Mouse (Mus musculus) limb, embryonic 14.5 days (tissue): ENCODE data around the gene Impg2. TPM values are rescaled to one million over a fixed set of nuclear protein-coding genes. Genes with fewer than 3 reads are reported as not detected.

Experiments
- ATAC-seq: fragments of 200-750 bp; cut with Nextera tagmentation; 2 replicates; pipeline ENCODE4 v1.8.0; 2017; ENCODE audit warnings: low read depth, moderate number of reproducible peaks, moderate TSS enrichment; ENCODE audit not compliant: low FRiP score
- DNase-seq: peaks from one replicate; pipeline ENCODE4 v3.0.0-alpha.2; 2015; ENCODE audit warnings: low spot score
- H3K27ac ChIP-seq: fragments of 300-500 bp; sonication (generic); replicated peaks from 2 replicates; pipeline ENCODE4 v1.5.1; 2014; ENCODE audit warnings: low read depth, mild to moderate bottlenecking, low read length, moderate library complexity, mixed read lengths
- H3K27me3 ChIP-seq: fragments of 300-500 bp; sonication (generic); 2 replicates; pipeline ENCODE4 v1.6.1; 2014; ENCODE audit warnings: low read length, mixed read lengths; ENCODE audit not compliant: control insufficient read depth, insufficient read depth
- H3K36me3 ChIP-seq: fragments of 300-500 bp; sonication (generic); 2 replicates; pipeline ENCODE4 v1.6.1; 2014; ENCODE audit warnings: mild to moderate bottlenecking, low read length, moderate library complexity, mixed read lengths; ENCODE audit not compliant: control insufficient read depth, insufficient read depth
- H3K4me1 ChIP-seq: fragments of 300-500 bp; sonication (generic); 2 replicates; pipeline ENCODE4 v1.6.1; 2014; ENCODE audit warnings: antibody characterized with exemption, low read length, mixed read lengths; ENCODE audit not compliant: control insufficient read depth, insufficient read depth
- H3K4me2 ChIP-seq: fragments of 300-500 bp; sonication (generic); replicated peaks from 2 replicates; pipeline ENCODE4 v1.6.1; 2014; ENCODE audit warnings: low read depth, mild to moderate bottlenecking, low read length, moderate library complexity; ENCODE audit not compliant: severe bottlenecking
- H3K4me3 ChIP-seq: fragments of 300-500 bp; sonication (generic); replicated peaks from 2 replicates; pipeline ENCODE4 v1.5.1; 2014; ENCODE audit warnings: low read length
- H3K9ac ChIP-seq: fragments of 300-500 bp; sonication (generic); 2 replicates; pipeline ENCODE4 v1.6.1; 2014; ENCODE audit warnings: mild to moderate bottlenecking, low read depth, low read length, moderate library complexity; ENCODE audit not compliant: severe bottlenecking
- H3K9me3 ChIP-seq: fragments of 300-500 bp; sonication (generic); 2 replicates; pipeline ENCODE4 v1.6.1; 2016; ENCODE audit warnings: low read length; ENCODE audit not compliant: control insufficient read depth
- POLR2A ChIP-seq: fragments of 200-500 bp; IDR thresholded peaks from 2 replicates; pipeline ENCODE4 v1.8.0; 2012; ENCODE audit warnings: inconsistent platforms, mild to moderate bottlenecking, moderate library complexity, borderline replicate concordance; ENCODE audit not compliant: insufficient read depth, insufficient read length; ENCODE audit errors: extremely low read depth
- WGBS: fragments of 180-500 bp; shearing (Covaris S2); extraction: QIAGEN DNeasy Blood & Tissue Kit; methylation state at CpG from one replicate; pipeline ENCODE4 v1.1.7; 2014; 5-methylcytosine and 5-hydroxymethylcytosine counted together
- polyA plus RNA-seq, 2 experiments: library from polyadenylated mRNA; depleted of rRNA in 1 of 2; stranded (reverse) in 1 of 2; unstranded in 1 of 2; fragments of >200 nt; fragmentation: Nextera tagmentation in 1 of 2; extraction: Ambion mirVana in 1 of 2; gene quantifications; 2 replicates each; pipeline versions ENCODE4 v1.2.1 to v1.2.3; 2012 to 2014

Gene Impg2
- polyA plus RNA-seq, 2 experiments: 0.14 to 0.79 TPM

DNA sequence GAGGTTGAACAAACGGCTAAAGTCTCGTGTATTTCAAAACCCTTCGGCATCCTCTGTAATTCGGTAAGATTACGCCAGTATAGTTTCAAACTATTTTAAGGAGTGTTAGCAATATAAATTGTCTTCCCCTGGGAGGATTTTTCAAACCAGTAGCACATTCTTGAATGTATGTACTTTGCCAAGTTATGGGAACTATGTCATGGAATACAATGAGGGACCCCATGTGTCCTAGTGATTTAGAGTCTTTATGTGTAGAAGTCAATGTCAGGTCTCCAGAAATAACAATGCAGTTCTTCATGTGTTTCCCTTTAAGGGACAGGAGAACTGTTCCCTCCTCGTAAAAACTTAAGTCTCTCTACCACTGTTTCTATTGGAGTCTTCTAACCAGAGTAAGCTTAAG lies 94.1 kb downstream of the Impg2 start:
- ATAC-seq (peak; percentile 62; the same call in 1 of the 2 replicates), DNase-seq (peak; percentile 49)
- H3K4me1 ChIP-seq: peaks cover 12% of the 10 kb centered on the region
- no peak overlapping the region for H3K4me3 ChIP-seq
- no peak overlapping the region for H3K4me2 ChIP-seq
- H3K36me3 ChIP-seq: no peaks in the 10 kb centered on the region
- H3K9ac ChIP-seq: no peak overlapping the region
- H3K27me3 ChIP-seq: no peaks in the 10 kb centered on the region
- TF ChIP-seq POLR2A: no peak
- 51% methylated on average over 6 of the region's 6 CpGs for WGBS
- H3K9me3 ChIP-seq: no peaks in the 10 kb centered on the region
- H3K27ac ChIP-seq: no peak overlapping the region

DNA sequence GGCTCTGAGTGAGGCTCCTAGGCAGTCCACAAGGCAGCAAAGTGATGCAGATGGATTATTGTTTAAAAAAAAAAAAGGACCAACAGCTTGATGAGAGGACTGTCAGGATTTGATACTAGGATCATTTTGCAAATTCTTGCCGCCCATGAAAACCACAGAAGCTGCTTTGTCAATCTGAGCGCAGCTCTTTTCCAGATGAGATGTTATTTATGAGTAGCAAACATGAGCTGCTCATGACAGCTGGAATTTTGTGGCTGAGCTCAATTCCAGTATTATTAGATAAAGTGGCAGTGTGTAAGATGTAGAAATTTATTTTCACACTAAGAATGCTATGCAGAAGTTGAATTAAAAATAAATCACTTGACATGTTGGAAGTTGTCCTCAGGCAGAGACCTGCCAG lies 94.7 kb downstream of the Impg2 start:
- H3K4me3 ChIP-seq: no peak overlapping the region
- no peak overlapping the region for H3K9ac ChIP-seq
- no peak for TF ChIP-seq POLR2A
- no peak for ATAC-seq
- no peak overlapping the region for H3K4me2 ChIP-seq
- no peaks in the 10 kb centered on the region for H3K27me3 ChIP-seq
- no peaks in the 10 kb centered on the region for H3K36me3 ChIP-seq
- 64% methylated on average over 2 of the region's 2 CpGs for WGBS
- DNase-seq: peak; percentile 7
- no peak overlapping the region for H3K27ac ChIP-seq
- H3K9me3 ChIP-seq: no peaks in the 10 kb centered on the region
- peaks cover 13% of the 10 kb centered on the region for H3K4me1 ChIP-seq

DNA sequence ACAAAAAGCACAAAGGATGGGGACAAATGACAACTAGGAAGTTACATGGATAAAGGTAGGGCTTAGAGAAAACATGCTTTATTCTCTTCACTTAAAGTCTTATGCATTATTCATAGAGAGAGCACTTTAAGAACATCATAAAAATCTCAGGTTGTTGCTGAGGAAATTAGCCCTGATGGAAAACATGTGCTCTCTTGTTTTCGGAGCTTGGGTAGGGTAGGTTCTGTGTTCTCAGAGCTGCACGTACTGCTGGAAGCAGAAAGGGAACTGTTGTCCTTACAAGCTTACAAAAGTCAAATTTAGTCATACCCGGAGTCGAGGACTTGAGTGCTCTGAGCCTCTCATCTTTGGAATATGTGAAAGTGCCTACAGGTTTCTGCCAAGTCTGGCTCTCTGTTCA lies 98.9 kb downstream of the Impg2 start:
- Histone ChIP-seq H3K9me3 (no peaks in the 10 kb centered on the region), H3K36me3 (no peaks in the 10 kb centered on the region), H3K4me3 (no peak overlapping the region), H3K9ac (no peak overlapping the region; the same call in 1 of the 2 replicates), H3K27ac (no peak overlapping the region), H3K27me3 (no peaks in the 10 kb centered on the region), H3K4me2 (no peak overlapping the region), H3K4me1 (peaks cover 11% of the 10 kb centered on the region)
- WGBS: 15% methylated on average over 4 of the region's 4 CpGs
- no peak for DNase-seq
- no peak for ATAC-seq
- TF ChIP-seq POLR2A: no peak

- H3K4me3 ChIP-seq: no peak overlapping the region
- H3K9me3 ChIP-seq: no peaks in the 10 kb centered on the region
- H3K4me1 ChIP-seq: peaks cover 6% of the 10 kb centered on the region
- no peaks in the 10 kb centered on the region for H3K36me3 ChIP-seq
- no peak overlapping the region for H3K4me2 ChIP-seq
- no peaks in the 10 kb centered on the region for H3K27me3 ChIP-seq
- H3K27ac ChIP-seq: no peak overlapping the region
- no peak overlapping the region for H3K9ac ChIP-seq
- DNase-seq (no peak), ATAC-seq (no peak)
- TF ChIP-seq POLR2A: no peak
- 85% methylated on average over 4 of the region's 4 CpGs for WGBS
Measured at GRCm38 (mm10) chr16:56304167-56304566, 100.1 kb downstream of the Impg2 start.

GRCm38 (mm10) chr16:56307575-56307974 lies 103.5 kb downstream of the Impg2 start:
- no peak overlapping the region for H3K9ac ChIP-seq
- ATAC-seq: no peak
- H3K4me2 ChIP-seq: no peak overlapping the region
- H3K27me3 ChIP-seq: no peaks in the 10 kb centered on the region
- DNase-seq: no peak
- H3K9me3 ChIP-seq: no peaks in the 10 kb centered on the region
- H3K4me3 ChIP-seq: no peak overlapping the region
- no peak overlapping the region for H3K27ac ChIP-seq
- H3K36me3 ChIP-seq: no peaks in the 10 kb centered on the region
- 43% methylated on average over 4 of the region's 4 CpGs for WGBS
- H3K4me1 ChIP-seq: peaks cover 5% of the 10 kb centered on the region
- no peak for TF ChIP-seq POLR2A

DNA sequence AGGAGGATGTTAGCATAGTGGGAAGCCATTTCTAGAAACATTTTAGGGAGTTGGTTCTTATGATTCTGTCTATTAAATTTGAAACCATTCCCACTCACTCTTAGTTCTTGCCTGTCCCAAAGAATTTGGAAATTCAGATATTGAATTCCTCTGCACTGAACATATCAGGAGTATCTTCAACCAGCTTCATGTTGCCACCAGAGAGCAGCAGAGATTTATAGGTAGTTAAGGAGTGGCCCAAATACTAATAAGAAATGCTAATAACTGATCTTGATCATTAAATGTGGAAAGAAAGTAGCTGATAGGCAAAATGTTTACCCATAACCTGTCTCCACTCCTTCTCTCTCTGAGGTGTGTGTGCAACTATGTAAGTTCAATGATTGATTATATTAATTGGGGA lies 107.2 kb downstream of the Impg2 start:
- Histone ChIP-seq H3K4me1 (no peaks in the 10 kb centered on the region), H3K9me3 (no peaks in the 10 kb centered on the region), H3K27ac (no peak overlapping the region), H3K27me3 (no peaks in the 10 kb centered on the region), H3K4me2 (no peak overlapping the region), H3K9ac (no peak overlapping the region), H3K36me3 (no peaks in the 10 kb centered on the region), H3K4me3 (no peak overlapping the region)
- no peak for ATAC-seq
- DNase-seq: peak; percentile 18
- TF ChIP-seq POLR2A: no peak

Other genes with a start within 250 kb of the Impg2 start
- 481 and 816 TPM in 2 replicates for gene Rpl24, start 238.0 kb upstream of the Impg2 start, polyA plus RNA-seq (2012; rRNA removed)
- 867 and 876 TPM in 2 replicates for gene Rpl24, start 238.0 kb upstream of the Impg2 start, polyA plus RNA-seq (2014; fragmentation: Nextera tagmentation; extraction: Ambion mirVana)
- gene Zbtb11, start 230.4 kb upstream of the Impg2 start, polyA plus RNA-seq (2012; rRNA removed): 10.2 and 12.3 TPM in 2 replicates
- 17.7 and 22.1 TPM in 2 replicates for gene Zbtb11, start 230.4 kb upstream of the Impg2 start, polyA plus RNA-seq (2014; fragmentation: Nextera tagmentation; extraction: Ambion mirVana)
- 76.8 and 99.6 TPM in 2 replicates for gene Pcnp, start 174.6 kb upstream of the Impg2 start, polyA plus RNA-seq (2012; rRNA removed)
- gene Pcnp, start 174.6 kb upstream of the Impg2 start, polyA plus RNA-seq (2014; fragmentation: Nextera tagmentation; extraction: Ambion mirVana): 230 and 242 TPM in 2 replicates
- 7.8 and 11.3 TPM in 2 replicates for gene Trmt10c, start 166.5 kb upstream of the Impg2 start, polyA plus RNA-seq (2012; rRNA removed)
- 25.7 and 26.9 TPM in 2 replicates for gene Trmt10c, start 166.5 kb upstream of the Impg2 start, polyA plus RNA-seq (2014; fragmentation: Nextera tagmentation; extraction: Ambion mirVana)
- 25.3 and 27.6 TPM in 2 replicates for gene Senp7, start 156.0 kb upstream of the Impg2 start, polyA plus RNA-seq (2012; rRNA removed)
- gene Senp7, start 156.0 kb upstream of the Impg2 start, polyA plus RNA-seq (2014; fragmentation: Nextera tagmentation; extraction: Ambion mirVana): 34.5 and 37.3 TPM in 2 replicates